Mouse (Mus musculus) cerebellum, adult 2 months (tissue): ENCODE measurements at regions not wholly inside any gene's neighbourhood (a gene's known extent, or its start where the extent isn't known, plus 50 kb on each side); places are given as distances from the start of the nearest gene placed in this dataset.

ENCODE experiments used
- CTCF ChIP-seq: fragments of 200-500 bp; IDR thresholded peaks from 2 replicates; pipeline ENCODE4 v1.5.1; 2011; ENCODE audit warnings: low read depth, mild to moderate bottlenecking, control low read depth, low read length, moderate library complexity, borderline replicate concordance; ENCODE audit not compliant: insufficient read depth
- POLR2A ChIP-seq: fragments of 200-500 bp; IDR thresholded peaks from 2 replicates; pipeline ENCODE4 v1.6.1; 2011; ENCODE audit warnings: low read length, control low read depth, borderline replicate concordance; ENCODE audit not compliant: insufficient read depth

- TF ChIP-seq POLR2A (no peak), CTCF (no peak)
These were observed 155.1 kb upstream of the Stt3b start for GRCm38 (mm10) chr9:115465326-115465725.
